Mouse (Mus musculus) layer of hippocampus, postnatal 36 days (tissue): ENCODE data around the gene Zfp668. TPM values are rescaled to one million over a fixed set of nuclear protein-coding genes. Genes with fewer than 3 reads are reported as not detected.
A peak's percentile ranks its signal among the peaks of the same experiment; 100 is the strongest.
"Not testable (repeated sequence)": the region's sequence is repeated elsewhere in the genome, so short reads cannot be mapped to it uniquely, and the experiment has no call there.

Experiments used
- DNase-seq, 2 experiments: peaks; one replicate each; pipeline ENCODE4 v3.0.0; 2022
- total RNA-seq, 2 experiments: library from RNA; stranded (reverse); gene quantifications; 2 replicates each; pipeline ENCODE4 v1.2.3; 2021

Zfp668 gene
- total RNA-seq, 2 experiments from 2014 or later: 24.5 to 25.5 TPM

- no peak for DNase-seq
Measured at GRCm38 (mm10) chr7:127840886-127841285, 35.7 kb downstream of the Zfp668 start.

GRCm38 (mm10) chr7:127840031-127840430, 36.6 kb downstream of the Zfp668 start:
- DNase-seq: not testable (repeated sequence)

GRCm38 (mm10) chr7:127837878-127838277, 38.8 kb downstream of the Zfp668 start:
- DNase-seq: not testable (repeated sequence)

GRCm38 (mm10) chr7:127837473-127837872, 39.2 kb downstream of the Zfp668 start:
- DNase-seq: no peak

GRCm38 (mm10) chr7:127835550-127835949, 41.1 kb downstream of the Zfp668 start:
- DNase-seq: no peak

GRCm38 (mm10) chr7:127824176-127824871, 52.3 kb downstream of the Zfp668 start, which contains the start of the genes Stx4a and Stx1b:
Gene Stx4a, plus strand, starts transcription at chr7:127824294.
Gene Stx1b, minus strand, starts transcription at chr7:127824549.
- DNase-seq: peak; percentile 59 to 62

GRCm38 (mm10) chr7:127823236-127824171, 53.1 kb downstream of the Zfp668 start:
- no peak for DNase-seq

- no peak for DNase-seq
Measured at GRCm38 (mm10) chr7:127822494-127822893, 54.1 kb downstream of the Zfp668 start.

- no peak for DNase-seq
Measured at GRCm38 (mm10) chr7:127820836-127821509, 55.7 kb downstream of the Zfp668 start.

- DNase-seq: no peak
Measured at GRCm38 (mm10) chr7:127817776-127818175, 58.9 kb downstream of the Zfp668 start.

GRCm38 (mm10) chr7:127817053-127817452, 59.6 kb downstream of the Zfp668 start:
- no peak for DNase-seq

- DNase-seq: peak; percentile 68 to 71
Measured at GRCm38 (mm10) chr7:127815954-127816821, 60.4 kb downstream of the Zfp668 start.

- DNase-seq: no peak
Measured at GRCm38 (mm10) chr7:127815116-127815665, 61.4 kb downstream of the Zfp668 start.

GRCm38 (mm10) chr7:127814241-127814921, 62.2 kb downstream of the Zfp668 start:
- DNase-seq: peak; percentile 73 to 77

- no peak for DNase-seq
Measured at GRCm38 (mm10) chr7:127813821-127814220, 62.8 kb downstream of the Zfp668 start.

Other genes with a start within 250 kb of the Zfp668 start
- 10 to 100 TPM; 23.1 to 25.8 TPM for gene Bcl7c, start 167.9 kb downstream of the Zfp668 start, total RNA-seq
- 1 to 10 TPM; 2.1 to 2.4 TPM for gene Ctf1, start 164.1 kb downstream of the Zfp668 start, total RNA-seq
- gene Ctf2, start 144.7 kb downstream of the Zfp668 start, total RNA-seq: not detected
- gene Fbxl19, start 132.3 kb downstream of the Zfp668 start, total RNA-seq: 10 to 100 TPM; 63.5 to 65.2 TPM
- gene Orai3, start 107.0 kb downstream of the Zfp668 start, total RNA-seq: 10 to 100 TPM; 31.1 to 32.6 TPM
- 10 to 100 TPM; 46.2 to 46.9 TPM for gene Setd1a, start 100.2 kb downstream of the Zfp668 start, total RNA-seq
- 1 to 10 TPM; 2.4 to 2.9 TPM for gene Gm49388, start 91.2 kb downstream of the Zfp668 start, total RNA-seq
- gene Hsd3b7, start 76.2 kb downstream of the Zfp668 start, total RNA-seq: 1 to 10 TPM; 8.3 to 8.6 TPM
- gene Stx4a, start 52.5 kb downstream of the Zfp668 start, total RNA-seq: 10 to 100 TPM; 64.3 to 64.7 TPM
- 100 to 1,000 TPM; 342 to 346 TPM for gene Stx1b, start 52.3 kb downstream of the Zfp668 start, total RNA-seq
- gene Zfp646, start 607 bp downstream of the Zfp668 start, total RNA-seq: 10 to 100 TPM; 33.2 to 36.3 TPM
- 1 to 10 TPM; 3.7 to 4.0 TPM for gene Prss53, start 14.1 kb upstream of the Zfp668 start, total RNA-seq
- gene Gm21974, start 18.6 kb upstream of the Zfp668 start, total RNA-seq: not detected
- gene Vkorc1, start 18.8 kb upstream of the Zfp668 start, total RNA-seq: 10 to 100 TPM; 24.0 to 25.0 TPM
- 10 to 100 TPM; 35.7 to 41.6 TPM for gene Bckdk, start 27.3 kb upstream of the Zfp668 start, total RNA-seq
- gene Kat8, start 35.7 kb upstream of the Zfp668 start, total RNA-seq: 10 to 100 TPM; 33.8 to 36.2 TPM
- under 1 TPM; 0.68 to 0.80 TPM for gene Prss8, start 53.3 kb upstream of the Zfp668 start, total RNA-seq
- 10 to 100 TPM; 11.0 to 11.6 TPM for gene Prss36, start 69.9 kb upstream of the Zfp668 start, total RNA-seq
- gene Fus, start 90.6 kb upstream of the Zfp668 start, total RNA-seq: 100 to 1,000 TPM; 301 to 325 TPM
- gene Pycard, start 117.0 kb upstream of the Zfp668 start, total RNA-seq: 1 to 10 TPM; 1.9 to 2.4 TPM
- gene Trim72, start 127.1 kb upstream of the Zfp668 start, total RNA-seq: under 1 TPM; 0.42 to 0.56 TPM
- gene Itgam, start 185.8 kb upstream of the Zfp668 start, total RNA-seq: 10 to 100 TPM in 1 of 2 experiments, 1 to 10 TPM in 1; 9.1 to 12.0 TPM
- not detected for gene Gm49368, start 185.9 kb upstream of the Zfp668 start, total RNA-seq